ENCODE assay signal across 12 mouse cellular contexts in the genomic region with DNA sequence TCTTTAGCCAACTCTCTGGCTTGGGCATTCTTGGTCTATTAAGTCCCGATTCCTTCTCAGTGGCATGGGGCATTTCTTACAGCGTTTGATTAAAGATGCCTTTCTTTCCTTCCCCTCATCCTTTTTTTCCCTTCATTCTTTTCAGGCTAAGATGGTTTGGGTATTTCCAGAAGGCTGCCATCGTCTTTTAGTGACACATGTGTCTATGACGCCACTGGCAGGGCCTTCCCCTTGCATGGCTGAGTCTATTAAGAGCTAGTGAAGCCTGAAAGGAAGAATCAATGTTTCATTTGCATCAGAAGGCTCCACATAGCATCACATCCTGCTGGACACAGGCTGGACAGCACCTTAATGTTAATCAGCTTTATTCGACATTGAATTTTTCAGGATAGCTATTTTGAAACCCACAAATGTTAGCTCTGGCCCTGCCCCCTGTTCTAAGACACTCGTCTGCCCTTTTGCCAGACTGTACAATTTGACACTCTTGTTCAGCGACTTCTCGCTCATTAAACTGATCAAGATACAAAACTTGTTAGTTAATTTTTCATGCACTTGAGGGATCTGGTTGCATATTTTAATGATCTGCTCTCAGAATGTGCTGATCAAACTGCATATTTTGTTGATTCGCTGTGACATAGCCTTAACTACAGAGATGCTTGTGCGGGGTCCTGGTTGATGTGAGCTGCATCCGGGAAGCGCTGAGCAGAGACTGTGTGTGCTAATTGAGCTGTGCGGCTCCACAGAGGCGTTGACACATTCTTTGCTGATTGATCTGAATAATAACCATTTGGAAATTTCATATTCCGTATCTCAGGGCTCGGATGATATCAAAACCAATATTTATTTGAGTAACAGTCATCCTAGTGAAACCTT. TPM values are rescaled to one million over a fixed set of nuclear protein-coding genes. Genes with fewer than 3 reads are reported as not detected.
A peak's percentile ranks its signal among the peaks of the same experiment; 100 is the strongest.
DNase-seq lines count a peak whose midpoint lies in the region; ATAC-seq and TF ChIP-seq lines count a peak whose summit lies in the region.
"Had no signal": no experiment of that assay in that cellular context is flagged by ENCODE, and none has a peak within 500 bp of the region (broad histone marks: within the 10 kb centered on the region; RNA-seq: fewer than 3 reads in every experiment).

No protein-coding gene starts in this region.

- H3K36me3 ChIP-seq in embryonic facial prominence, embryonic 10.5 days (replicated peaks), result no peaks in the 10 kb centered on the region
- H3K36me3 ChIP-seq in hindbrain, embryonic 12.5 days, result no peaks in the 10 kb centered on the region
- no peaks in the 10 kb centered on the region for H3K36me3 ChIP-seq in midbrain, embryonic 16.5 days (ENCODE audit: control insufficient read depth, insufficient read depth, low read length)
- H3K36me3 ChIP-seq: limb, embryonic 10.5 days had no signal

- H3K27ac ChIP-seq in embryonic facial prominence, embryonic 10.5 days (replicated peaks), result peak overlapping the region; percentile 60; the same call in 1 of the 2 replicates
- H3K27ac ChIP-seq in hindbrain, embryonic 12.5 days, result peak overlapping the region; percentile 83
- H3K27ac ChIP-seq in midbrain, embryonic 16.5 days (ENCODE audit: low read length), result peak overlapping the region; percentile 71
- H3K27ac ChIP-seq: limb, embryonic 10.5 days had no signal

- peak; percentile 91 for ATAC-seq in hindbrain, embryonic 12.5 days (ENCODE audit: low FRiP score)
- peak; percentile 86 for ATAC-seq in midbrain, embryonic 16.5 days
- ATAC-seq: liver, postnatal 0 days had no signal

- no peak overlapping the region for H3K4me3 ChIP-seq in embryonic facial prominence, embryonic 10.5 days
- no peak overlapping the region for H3K4me3 ChIP-seq in hindbrain, embryonic 12.5 days
- no peak overlapping the region for H3K4me3 ChIP-seq in midbrain, embryonic 16.5 days (ENCODE audit: low read depth, low read length)
- H3K4me3 ChIP-seq: limb, embryonic 10.5 days had no signal

- TF ChIP-seq CTCF in brain, embryonic 14.5 days (IDR thresholded peaks at IDR 0.05; ENCODE audit: borderline replicate concordance, extremely low read depth, insufficient read depth, insufficient read length), result no peak

- WGBS in embryonic facial prominence, embryonic 10.5 days, result 81% methylated on average over 16 of the region's 16 CpGs
- WGBS in hindbrain, embryonic 12.5 days, result 44% methylated on average over 16 of the region's 16 CpGs
- WGBS in midbrain, embryonic 16.5 days, result 22% methylated on average over 16 of the region's 16 CpGs

- no peak overlapping the region for H3K9ac ChIP-seq in hindbrain, embryonic 12.5 days
- no peak overlapping the region for H3K9ac ChIP-seq in midbrain, embryonic 16.5 days (ENCODE audit: low read depth, low read length)
- H3K9ac ChIP-seq: liver, postnatal 0 days had no signal

- no peak for TF ChIP-seq POLR2A in brain, embryonic 14.5 days (IDR thresholded peaks at IDR 0.05; ENCODE audit: borderline replicate concordance, extremely low read depth, insufficient read depth, insufficient read length, poor library complexity, severe bottlenecking)

- no peaks in the 10 kb centered on the region for H3K9me3 ChIP-seq in embryonic facial prominence, embryonic 10.5 days
- no peaks in the 10 kb centered on the region for H3K9me3 ChIP-seq in hindbrain, embryonic 12.5 days (replicated peaks)
- no peaks in the 10 kb centered on the region for H3K9me3 ChIP-seq in midbrain, embryonic 16.5 days (replicated peaks; ENCODE audit: control insufficient read depth, low read length, poor library complexity, severe bottlenecking)
- H3K9me3 ChIP-seq: limb, embryonic 10.5 days had no signal

- no peak overlapping the region; the same call in 1 of the 2 replicates for H3K4me2 ChIP-seq in hindbrain, embryonic 12.5 days (replicated peaks)
- peak overlapping the region; percentile 16 for H3K4me2 ChIP-seq in midbrain, embryonic 16.5 days (ENCODE audit: low read length)

- 0 out of 2 replicates have a peak, but pooled peaks cover 6% of the 10 kb centered on the region for H3K4me1 ChIP-seq in embryonic facial prominence, embryonic 10.5 days
- peaks cover 18% of the 10 kb centered on the region for H3K4me1 ChIP-seq in hindbrain, embryonic 12.5 days
- H3K4me1 ChIP-seq in midbrain, embryonic 16.5 days (ENCODE audit: control insufficient read depth, insufficient read depth, low read length), result peaks cover 13% of the 10 kb centered on the region; the same call in 1 of the 2 replicates

- peak; percentile 95 for DNase-seq in brain, embryonic 14.5 days (ENCODE audit: low read depth)
- no peak for DNase-seq in embryonic facial prominence, embryonic 10.5 days (ENCODE audit: low spot score)
- DNase-seq in left cerebral cortex, adult 11 months (ENCODE audit: low spot score), result no peak
- no peak for DNase-seq in adrenal gland, adult 18-20 months (ENCODE audit: low spot score in 2 of 2)
- no peak for DNase-seq in natural killer cell, adult 2 months (ENCODE audit: low spot score in 2 of 2)
- DNase-seq: kidney, postnatal 14 days; liver, postnatal 0 days; thymus, postnatal 14 days had no signal

- H3K27me3 ChIP-seq in embryonic facial prominence, embryonic 10.5 days (replicated peaks; ENCODE audit: low read depth, poor library complexity, severe bottlenecking), result no peaks in the 10 kb centered on the region
- H3K27me3 ChIP-seq in hindbrain, embryonic 12.5 days, result no peaks in the 10 kb centered on the region
- no peaks in the 10 kb centered on the region; the same call in 1 of the 2 replicates for H3K27me3 ChIP-seq in midbrain, embryonic 16.5 days (ENCODE audit: control insufficient read depth, insufficient read depth, low read depth, low read length)

RNA-seq across cellular contexts. Expression of gene Veph1, which starts 29.6 kb away (rescaled TPM):
- 2.1 and 3.3 TPM in 2 replicates for polyA plus RNA-seq in brain, embryonic 14.5 days (2012; rRNA removed)
- 2.4 and 3.0 TPM in 2 replicates for polyA plus RNA-seq in embryonic facial prominence, embryonic 10.5 days (2016; fragmentation: Nextera tagmentation; extraction: Ambion mirVana)
- polyA plus RNA-seq in hindbrain, embryonic 12.5 days (2016; fragmentation: Nextera tagmentation; extraction: Ambion mirVana), result 20.1 and 21.8 TPM in 2 replicates
- 4.8 and 5.7 TPM in 2 replicates for polyA plus RNA-seq in midbrain, embryonic 16.5 days (2015; fragmentation: Nextera tagmentation; extraction: Ambion mirVana)
- under 1 TPM in 1 of 2 experiments, not detected in 1; 0.03 TPM for total RNA-seq in adrenal gland, adult 18-20 months (2021)
- total RNA-seq: megakaryocyte-erythroid progenitor cell, adult 5-6 weeks had no signal
- polyA plus RNA-seq: liver, postnatal 0 days had no signal
